Mouse (Mus musculus) intestine, embryonic 16.5 days (tissue): Measurements from ENCODE around the gene Gnmt. TPM values are rescaled to one million over a fixed set of nuclear protein-coding genes. Genes with fewer than 3 reads are reported as not detected.
A peak's percentile ranks its signal among the peaks of the same experiment; 100 is the strongest.

Experiments used
- ATAC-seq: fragments of 200-750 bp; cut with Nextera tagmentation; 2 replicates; pipeline ENCODE4 v1.8.0; 2017; ENCODE audit warnings: moderate TSS enrichment, moderate library complexity
- H3K27ac ChIP-seq: fragments of 300-500 bp; sonication (generic); 2 replicates; pipeline ENCODE4 v1.5.1; 2014; ENCODE audit warnings: mild to moderate bottlenecking, low read length
- H3K27me3 ChIP-seq: fragments of 300-500 bp; sonication (generic); replicated peaks from 2 replicates; pipeline ENCODE4 v1.6.1; 2014; ENCODE audit warnings: low read length, control low read depth, mixed read lengths; ENCODE audit not compliant: control insufficient read depth, insufficient read depth
- H3K36me3 ChIP-seq: fragments of 300-500 bp; sonication (generic); 2 replicates; pipeline ENCODE4 v1.6.1; 2014; ENCODE audit warnings: low read length, control low read depth; ENCODE audit not compliant: control insufficient read depth, insufficient read depth
- H3K4me1 ChIP-seq: fragments of 300-500 bp; sonication (generic); 2 replicates; pipeline ENCODE4 v1.6.1; 2014; ENCODE audit warnings: low read length, control low read depth, mixed read lengths; ENCODE audit not compliant: control insufficient read depth, insufficient read depth
- H3K4me2 ChIP-seq: fragments of 300-500 bp; sonication (generic); 2 replicates; pipeline ENCODE4 v1.6.1; 2014; ENCODE audit warnings: low read depth, low read length, control low read depth
- H3K4me3 ChIP-seq: fragments of 300-500 bp; sonication (generic); 2 replicates; pipeline ENCODE4 v1.5.1; 2014; ENCODE audit warnings: mild to moderate bottlenecking, low read length
- H3K9ac ChIP-seq: fragments of 300-500 bp; sonication (generic); 2 replicates; pipeline ENCODE4 v1.6.1; 2014; ENCODE audit warnings: low read depth, low read length
- H3K9me3 ChIP-seq: fragments of 300-500 bp; sonication (generic); 2 replicates; pipeline ENCODE4 v1.6.1; 2016; ENCODE audit warnings: low read length, control low read depth; ENCODE audit not compliant: control insufficient read depth
- WGBS: fragments of 180-500 bp; shearing (Covaris S2); extraction: QIAGEN DNeasy Blood & Tissue Kit; methylation state at CpG from one replicate; pipeline ENCODE4 v1.1.7; 2014; 5-methylcytosine and 5-hydroxymethylcytosine counted together
- polyA plus RNA-seq: library from polyadenylated mRNA; unstranded; fragments of >200 nt; fragmentation: Nextera tagmentation; extraction: Ambion mirVana; gene quantifications from 2 replicates; pipeline ENCODE4 v1.2.1, GENCODE M21; 2015

The Gnmt gene
- polyA plus RNA-seq, 1 experiment from 2014 or later = 8.2 TPM

- H3K9me3 ChIP-seq = no peaks in the 10 kb centered on the region
- H3K9ac ChIP-seq = no peak overlapping the region
- ATAC-seq = no peak
- no peak overlapping the region for H3K4me2 ChIP-seq
- H3K27ac ChIP-seq = no peak overlapping the region
- H3K4me1 ChIP-seq = peaks cover 27% of the 10 kb centered on the region
- 84% methylated on average over 3 of the region's 3 CpGs for WGBS
- H3K4me3 ChIP-seq = no peak overlapping the region
- no peaks in the 10 kb centered on the region for H3K27me3 ChIP-seq
- H3K36me3 ChIP-seq = 0 out of 2 replicates have a peak, but pooled peaks cover 2% of the 10 kb centered on the region
Measured at GRCm38 (mm10) chr17:46699912-46700311, 29.1 kb downstream of the Gnmt start.

- Histone ChIP-seq H3K4me1 (peaks cover 27% of the 10 kb centered on the region), H3K4me3 (no peak overlapping the region), H3K9ac (no peak overlapping the region), H3K27me3 (no peaks in the 10 kb centered on the region), H3K27ac (no peak overlapping the region), H3K9me3 (no peaks in the 10 kb centered on the region), H3K36me3 (0 out of 2 replicates have a peak, but pooled peaks cover 2% of the 10 kb centered on the region), H3K4me2 (no peak overlapping the region)
- ATAC-seq = peak; percentile 54
- WGBS = 55% methylated on average over 5 of the region's 5 CpGs
Measured at GRCm38 (mm10) chr17:46699245-46699644, 29.7 kb downstream of the Gnmt start.

- 87% methylated on average over 6 of the region's 6 CpGs for whole genome bisulfite sequencing
Measured at GRCm38 (mm10) chr17:46698515-46698914, 30.5 kb downstream of the Gnmt start.

GRCm38 (mm10) chr17:46694517-46695063 lies 34.4 kb downstream of the Gnmt start:
- Histone ChIP-seq H3K9ac (no peak overlapping the region), H3K4me3 (no peak overlapping the region), H3K27ac (no peak overlapping the region), H3K4me2 (no peak overlapping the region), H3K27me3 (no peaks in the 10 kb centered on the region), H3K9me3 (no peaks in the 10 kb centered on the region), H3K4me1 (peaks cover 8% of the 10 kb centered on the region), H3K36me3 (no peaks in the 10 kb centered on the region; the same call in 1 of the 2 replicates)
- no peak for ATAC-seq
- 72% methylated on average over 1 of the region's 1 CpGs for WGBS

More at GRCm38 (mm10) chr17:46698515-46698914, 30.5 kb downstream of the Gnmt start:
- Histone ChIP-seq H3K27me3 (no peaks in the 10 kb centered on the region), H3K36me3 (0 out of 2 replicates have a peak, but pooled peaks cover 2% of the 10 kb centered on the region), H3K27ac (no peak overlapping the region), H3K9me3 (no peaks in the 10 kb centered on the region), H3K4me2 (no peak overlapping the region), H3K4me1 (peaks cover 22% of the 10 kb centered on the region), H3K9ac (no peak overlapping the region), H3K4me3 (no peak overlapping the region)
- ATAC-seq = peak; percentile 29; the same call in 1 of the 2 replicates

- Histone ChIP-seq H3K27ac (no peak overlapping the region), H3K9ac (no peak overlapping the region), H3K4me1 (no peaks in the 10 kb centered on the region), H3K4me2 (no peak overlapping the region), H3K4me3 (no peak overlapping the region), H3K27me3 (no peaks in the 10 kb centered on the region), H3K9me3 (no peaks in the 10 kb centered on the region), H3K36me3 (peaks cover 4% of the 10 kb centered on the region; the same call in 1 of the 2 replicates)
- no peak for ATAC-seq
- WGBS = 70% methylated on average over 2 of the region's 2 CpGs
Measured at GRCm38 (mm10) chr17:46691390-46691789, 37.6 kb downstream of the Gnmt start.

- no peak overlapping the region for H3K4me2 ChIP-seq
- no peaks in the 10 kb centered on the region for H3K27me3 ChIP-seq
- ATAC-seq = no peak
- WGBS = 87% methylated on average over 12 of the region's 12 CpGs
- peaks cover 9% of the 10 kb centered on the region; the same call in 1 of the 2 replicates for H3K36me3 ChIP-seq
- no peaks in the 10 kb centered on the region for H3K4me1 ChIP-seq
- H3K9ac ChIP-seq = no peak overlapping the region
- no peak overlapping the region for H3K4me3 ChIP-seq
- H3K9me3 ChIP-seq = no peaks in the 10 kb centered on the region
- no peak overlapping the region for H3K27ac ChIP-seq
Measured at GRCm38 (mm10) chr17:46690665-46691064, 38.3 kb downstream of the Gnmt start.

- H3K9me3 ChIP-seq = no peaks in the 10 kb centered on the region
- H3K4me2 ChIP-seq = no peak overlapping the region
- no peak for ATAC-seq
- no peak overlapping the region for H3K27ac ChIP-seq
- H3K9ac ChIP-seq = no peak overlapping the region
- WGBS = 89% methylated on average over 6 of the region's 6 CpGs
- H3K4me1 ChIP-seq = peaks cover 8% of the 10 kb centered on the region
- H3K27me3 ChIP-seq = no peaks in the 10 kb centered on the region
- H3K36me3 ChIP-seq = peaks cover 31% of the 10 kb centered on the region; the same call in 1 of the 2 replicates
- H3K4me3 ChIP-seq = no peak overlapping the region
Measured at GRCm38 (mm10) chr17:46685913-46686312, 43.1 kb downstream of the Gnmt start.

GRCm38 (mm10) chr17:46682654-46683389 lies 46.1 kb downstream of the Gnmt start:
- ATAC-seq = no peak
- peaks cover 26% of the 10 kb centered on the region for H3K4me1 ChIP-seq
- H3K9ac ChIP-seq = no peak overlapping the region
- 83% methylated on average over 16 of the region's 16 CpGs for WGBS
- peaks cover 31% of the 10 kb centered on the region; the same call in 1 of the 2 replicates for H3K36me3 ChIP-seq
- no peak overlapping the region for H3K4me3 ChIP-seq
- no peaks in the 10 kb centered on the region for H3K9me3 ChIP-seq
- no peak overlapping the region for H3K27ac ChIP-seq
- H3K4me2 ChIP-seq = no peak overlapping the region
- H3K27me3 ChIP-seq = no peaks in the 10 kb centered on the region

- peak overlapping the region; percentile 74 for H3K4me3 ChIP-seq
- H3K4me2 ChIP-seq = peak overlapping the region; percentile 89
- ATAC-seq = no peak
- 21% methylated on average over 12 of the region's 12 CpGs for WGBS
- peaks cover 26% of the 10 kb centered on the region for H3K4me1 ChIP-seq
- H3K9me3 ChIP-seq = no peaks in the 10 kb centered on the region
- peak overlapping the region; percentile 75 for H3K9ac ChIP-seq
- no peaks in the 10 kb centered on the region for H3K27me3 ChIP-seq
- peaks cover 32% of the 10 kb centered on the region for H3K36me3 ChIP-seq
- peak overlapping the region; percentile 27; the same call in 1 of the 2 replicates for H3K27ac ChIP-seq
Measured at GRCm38 (mm10) chr17:46681466-46682118, 47.4 kb downstream of the Gnmt start.
